Mouse (Mus musculus) central nervous system, embryonic 11.5 days (tissue): ENCODE data around the gene Rps15. TPM values are rescaled to one million over a fixed set of nuclear protein-coding genes. Genes with fewer than 3 reads are reported as not detected.

Experiments
- polyA plus RNA-seq: library from polyadenylated mRNA; depleted of rRNA; stranded (reverse); fragments of >200 nt; gene quantifications from 2 replicates; pipeline ENCODE4 v1.2.3, GENCODE M21; 2012; rRNA removed

Gene Rps15
- 3,440 and 4,629 TPM in 2 replicates for polyA plus RNA-seq

DNA sequence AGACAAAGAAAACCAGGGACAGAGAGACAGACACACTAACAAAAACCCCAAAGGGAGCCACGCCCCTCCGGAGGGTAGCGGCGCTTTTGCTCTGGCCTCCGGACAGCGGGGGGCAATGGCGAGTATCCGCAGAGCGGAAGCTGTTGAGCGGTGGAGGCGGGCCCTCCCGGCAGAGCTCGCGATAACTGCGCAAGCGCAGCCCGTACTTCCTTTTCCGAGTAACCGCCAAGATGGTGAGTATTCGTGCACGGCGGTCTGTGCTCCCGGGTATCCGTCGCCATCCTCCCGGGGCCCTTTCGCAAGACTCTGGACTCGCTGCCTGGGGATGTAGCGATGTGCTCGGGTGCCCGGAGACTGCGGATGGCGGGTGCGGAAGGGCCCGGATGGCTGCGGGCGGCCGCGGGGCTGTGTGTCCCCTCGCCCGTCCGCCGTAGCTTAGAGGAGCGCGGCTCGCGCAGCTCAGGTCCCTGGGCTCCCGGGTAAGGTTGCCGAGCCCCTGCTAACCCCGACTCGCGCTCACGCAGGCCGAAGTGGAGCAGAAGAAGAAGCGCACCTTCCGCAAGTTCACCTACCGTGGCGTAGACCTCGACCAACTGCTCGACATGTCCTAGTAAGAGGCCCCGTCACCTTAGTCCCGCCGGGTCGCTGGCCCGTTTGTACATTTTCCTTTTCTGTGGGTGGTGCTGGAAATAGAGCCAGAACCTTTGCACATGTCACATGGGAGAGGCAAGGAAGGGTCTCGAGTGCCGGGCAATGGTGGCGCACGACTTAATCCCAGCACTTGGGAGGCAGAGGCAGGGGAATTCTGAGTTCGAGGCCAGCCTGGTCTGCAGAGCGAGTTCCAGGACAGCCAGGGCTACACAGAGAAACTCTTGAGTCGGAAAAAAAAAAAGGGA lies at the start of gene Rps15:
Gene Rps15 (plus strand): TSS at position 203 of the 896 bp plus-strand sequence.

DNA sequence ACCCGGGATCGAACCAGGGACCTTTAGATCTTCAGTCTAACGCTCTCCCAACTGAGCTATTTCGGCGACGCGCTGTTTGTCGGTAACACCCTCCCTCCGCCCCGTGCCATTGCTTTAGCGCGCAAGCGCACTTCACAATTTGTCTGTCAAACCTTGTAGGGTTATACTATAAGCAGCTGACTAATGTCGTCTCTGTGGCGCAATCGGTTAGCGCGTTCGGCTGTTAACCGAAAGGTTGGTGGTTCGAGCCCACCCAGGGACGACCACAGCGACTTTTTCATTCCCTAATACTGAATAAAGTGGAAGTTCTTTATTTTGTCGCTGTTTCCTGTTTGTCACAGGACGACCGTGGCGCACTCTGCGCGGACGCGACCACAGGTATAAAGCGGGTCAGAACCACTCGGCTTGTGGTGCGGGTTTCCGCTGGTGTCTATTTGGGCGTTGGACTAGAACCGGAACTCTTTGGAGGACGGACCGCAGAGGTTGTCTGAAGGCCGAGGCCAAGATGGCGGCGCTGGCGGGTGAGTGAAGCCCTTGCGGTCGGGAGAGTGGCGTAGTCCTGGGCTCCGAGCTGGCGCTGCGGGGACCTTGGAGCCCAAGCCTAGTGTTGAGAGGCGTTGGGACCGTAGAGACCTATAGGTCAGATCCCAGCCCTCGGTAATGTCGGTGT lies 43.1 kb upstream of the Rps15 start, which contains the start of gene Ndufs7:
Gene Ndufs7 (plus strand): TSS at position 151 of the 670 bp plus-strand sequence.

DNA sequence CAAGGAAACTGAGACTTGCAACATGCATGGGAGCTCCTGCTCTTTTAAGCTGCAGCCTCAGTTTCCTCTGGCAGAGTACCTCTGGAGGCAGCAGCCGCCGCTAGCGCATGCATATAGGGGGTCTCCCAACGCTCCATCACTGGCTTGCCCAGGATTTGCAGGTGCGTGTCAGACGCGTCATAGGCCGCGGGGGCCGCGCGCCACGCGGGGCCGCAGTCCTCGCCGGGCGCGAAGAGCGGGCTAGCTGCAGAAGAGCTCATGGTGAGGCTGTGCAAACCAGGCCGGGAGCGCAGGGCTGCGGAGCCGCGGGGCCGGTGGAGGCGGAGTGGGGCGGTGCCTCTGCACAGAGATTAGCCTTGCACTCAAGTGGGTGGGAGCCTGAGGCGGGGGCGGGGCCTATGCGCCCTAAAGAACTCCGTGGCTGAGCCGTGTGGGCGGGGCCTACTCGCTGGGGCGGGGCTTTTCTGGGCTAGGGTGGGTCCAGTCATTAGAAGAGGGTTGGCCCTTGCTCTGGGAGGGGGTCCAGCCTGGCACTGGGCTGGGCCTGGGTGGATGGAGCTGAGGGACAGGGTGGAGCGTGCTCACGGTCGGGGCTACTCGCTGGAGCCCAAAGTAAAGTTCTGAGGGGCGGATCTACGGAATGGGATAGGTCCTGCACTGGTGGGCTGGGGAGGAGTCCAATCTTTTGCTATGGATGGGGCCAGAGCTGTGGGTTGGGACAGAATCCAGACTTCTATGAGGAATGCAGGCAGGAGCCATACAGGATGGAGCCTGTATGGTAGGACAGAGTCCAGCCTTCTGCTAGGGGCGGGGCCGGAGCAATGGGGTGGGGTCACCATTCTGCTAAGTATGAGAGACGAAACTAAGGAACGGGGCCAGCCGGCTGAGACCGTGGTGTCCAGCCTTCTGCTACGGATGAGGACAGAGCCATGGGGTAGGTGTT lies 31.3 kb upstream of the Rps15 start, which contains the start of the genes Gamt and Dazap1:
Gene Gamt (minus strand): TSS at position 371 of the 943 bp plus-strand sequence.
Gene Dazap1 (plus strand): TSS at position 845 of the 943 bp plus-strand sequence.

DNA sequence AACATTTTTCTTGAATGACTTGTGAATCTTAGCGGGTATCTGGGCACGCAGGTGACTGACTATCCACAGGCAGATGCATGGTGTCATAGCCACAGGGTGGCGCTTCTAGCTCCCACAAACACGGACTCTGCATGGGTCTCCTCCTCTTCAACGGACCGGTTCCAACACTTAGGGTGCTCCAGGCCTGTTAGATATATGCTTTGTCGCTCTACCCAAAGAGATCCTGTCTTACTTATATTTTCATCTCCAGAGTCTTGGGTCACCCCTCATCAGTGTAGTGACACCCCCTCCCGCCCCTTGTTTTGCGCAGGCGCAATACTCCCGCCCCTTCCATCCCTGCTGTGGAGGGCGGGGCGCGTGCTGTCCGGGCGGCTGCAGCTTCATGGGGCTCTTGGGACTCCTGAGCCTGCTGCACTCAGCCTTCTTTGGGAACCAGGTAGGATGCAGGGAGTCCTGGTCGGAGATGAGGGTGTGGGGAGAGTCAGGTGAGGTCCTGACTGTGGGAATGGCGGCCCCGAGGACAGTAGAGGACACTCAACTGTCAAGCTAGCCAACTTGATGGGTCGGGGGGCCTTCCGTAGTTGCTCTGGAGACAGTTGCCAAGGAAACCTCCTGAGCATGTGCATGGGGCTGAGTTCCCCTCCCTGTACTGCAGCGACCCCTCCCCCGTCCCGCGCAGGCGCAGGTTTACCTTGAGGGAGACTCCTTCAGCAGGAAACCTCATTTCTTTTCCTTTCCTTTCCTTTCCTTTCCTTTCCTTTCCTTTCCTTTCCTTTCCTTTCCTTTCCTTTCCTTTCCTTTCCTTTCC lies 3.6 kb downstream of the Rps15 start, which contains the start of gene Apc2:
Gene Apc2 (plus strand): TSS at position 360 of the 808 bp plus-strand sequence.

DNA sequence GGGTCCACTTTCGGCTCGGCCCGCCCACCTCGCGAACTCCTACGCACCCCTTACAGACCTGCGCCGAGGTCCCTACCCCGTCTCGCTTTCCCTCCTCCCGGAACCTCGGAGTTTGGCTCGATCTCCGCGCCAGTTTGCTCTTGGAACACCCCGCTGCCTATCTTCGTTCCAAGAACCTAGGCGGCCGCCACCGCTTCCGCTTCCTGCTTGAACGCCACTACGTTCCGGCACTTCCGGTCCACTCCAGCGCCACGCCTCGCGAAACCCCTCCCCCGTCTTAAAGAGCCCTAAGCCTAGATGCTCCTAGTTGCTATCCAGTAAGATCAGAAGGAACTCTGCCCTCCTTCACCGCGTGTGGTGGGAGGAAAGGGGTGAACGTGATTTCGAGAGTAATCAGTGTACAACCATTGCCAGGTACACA lies 28.1 kb downstream of the Rps15 start, which contains the start of gene 2310011J03Rik:
Gene 2310011J03Rik (minus strand): TSS at position 198 of the 421 bp plus-strand sequence.

DNA sequence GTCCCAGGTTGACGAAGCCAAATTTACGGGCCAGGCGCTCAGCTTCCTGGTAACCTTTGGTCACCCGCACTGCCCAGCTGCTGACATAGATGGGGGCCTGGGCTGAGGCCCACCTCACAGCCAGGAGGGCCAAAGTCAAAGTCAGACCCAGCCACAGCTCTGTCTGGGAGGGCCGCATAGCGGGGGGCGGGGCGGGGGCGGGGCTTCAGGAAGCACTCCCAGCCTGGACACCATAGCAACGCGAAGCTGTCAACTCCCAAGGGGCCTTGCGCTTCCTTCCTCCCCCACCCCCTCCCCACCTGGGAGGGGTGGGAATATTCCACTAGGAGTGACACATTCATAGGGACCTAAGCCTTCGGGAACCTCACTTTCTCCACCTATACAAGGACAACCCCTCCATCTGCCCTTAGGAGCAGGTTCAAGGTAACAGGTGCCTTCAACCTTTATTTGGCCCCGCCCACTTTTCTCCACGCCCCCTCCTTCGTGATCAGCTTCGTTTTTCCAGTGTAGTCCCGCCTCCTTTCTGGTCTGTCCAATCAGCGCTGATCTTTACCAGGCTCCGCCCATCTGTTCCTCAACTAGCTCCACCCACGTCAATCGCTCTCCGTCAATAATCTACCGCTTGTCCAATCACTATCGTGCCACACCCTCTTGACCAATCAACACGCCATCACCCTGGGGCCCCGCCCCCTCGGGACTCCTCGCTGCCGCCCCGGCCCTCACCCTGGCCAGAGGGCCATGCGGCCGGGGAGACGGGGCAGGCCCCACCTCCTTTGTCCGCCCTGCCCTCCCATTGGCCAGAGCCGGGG lies 37.2 kb downstream of the Rps15 start, which contains the start of the genes Pcsk4 and Reep6:
Gene Pcsk4 (minus strand): TSS at position 226 of the 809 bp plus-strand sequence.
Gene Reep6 (plus strand): TSS at position 681 of the 809 bp plus-strand sequence.

Other genes with a start within 250 kb of the Rps15 start
- 416 and 440 TPM in 2 replicates for gene Gpx4, start 245.3 kb upstream of the Rps15 start, polyA plus RNA-seq
- 16.6 and 19.3 TPM in 2 replicates for gene Sbno2, start 186.9 kb upstream of the Rps15 start, polyA plus RNA-seq
- gene Stk11, start 176.7 kb upstream of the Rps15 start, polyA plus RNA-seq: 119 and 142 TPM in 2 replicates
- gene Atp5d, start 153.8 kb upstream of the Rps15 start, polyA plus RNA-seq: 329 and 334 TPM in 2 replicates
- 33.8 and 39.4 TPM in 2 replicates for gene Cbarp, start 151.6 kb upstream of the Rps15 start, polyA plus RNA-seq
- 171 and 228 TPM in 2 replicates for gene Midn, start 144.2 kb upstream of the Rps15 start, polyA plus RNA-seq
- 260 and 305 TPM in 2 replicates for gene Cirbp, start 126.5 kb upstream of the Rps15 start, polyA plus RNA-seq
- 15.7 and 18.1 TPM in 2 replicates for gene 1600002K03Rik, start 119.5 kb upstream of the Rps15 start, polyA plus RNA-seq
- gene Efna2, start 113.0 kb upstream of the Rps15 start, polyA plus RNA-seq: 47.6 and 65.6 TPM in 2 replicates
- 115 and 164 TPM in 2 replicates for gene Mum1, start 66.0 kb upstream of the Rps15 start, polyA plus RNA-seq
- gene Ndufs7, start 43.3 kb upstream of the Rps15 start, polyA plus RNA-seq: 188 and 220 TPM in 2 replicates
- 11.8 and 25.1 TPM in 2 replicates for gene Gamt, start 31.4 kb upstream of the Rps15 start, polyA plus RNA-seq
- 156 and 213 TPM in 2 replicates for gene Dazap1, start 31.0 kb upstream of the Rps15 start, polyA plus RNA-seq
- gene Apc2, start 3.5 kb downstream of the Rps15 start, polyA plus RNA-seq: 48.8 and 63.3 TPM in 2 replicates
- 30.4 and 34.3 TPM in 2 replicates for gene 2310011J03Rik, start 28.1 kb downstream of the Rps15 start, polyA plus RNA-seq
- 3.1 and 4.9 TPM in 2 replicates for gene Pcsk4, start 37.0 kb downstream of the Rps15 start, polyA plus RNA-seq
- gene Reep6, start 37.5 kb downstream of the Rps15 start, polyA plus RNA-seq: 2.0 and 3.5 TPM in 2 replicates
- 0.52 and 0.75 TPM in 2 replicates for gene Adamtsl5, start 56.0 kb downstream of the Rps15 start, polyA plus RNA-seq
- gene Plk5, start 64.0 kb downstream of the Rps15 start, polyA plus RNA-seq: 0.26 and 0.29 TPM in 2 replicates
- gene Mex3d, start 95.2 kb downstream of the Rps15 start, polyA plus RNA-seq: 57.7 and 74.4 TPM in 2 replicates
- 289 and 353 TPM in 2 replicates for gene Mbd3, start 107.1 kb downstream of the Rps15 start, polyA plus RNA-seq
- gene Uqcr11, start 114.4 kb downstream of the Rps15 start, polyA plus RNA-seq: 428 and 554 TPM in 2 replicates
- 222 and 230 TPM in 2 replicates for gene Tcf3, start 141.2 kb downstream of the Rps15 start, polyA plus RNA-seq
- 5.6 and 6.1 TPM in 2 replicates for gene Onecut3, start 202.4 kb downstream of the Rps15 start, polyA plus RNA-seq
- gene Atp8b3, start 246.7 kb downstream of the Rps15 start, polyA plus RNA-seq: 0.43 and 0.58 TPM in 2 replicates